Mouse (Mus musculus): Measurements from ENCODE around the gene Map4k1.

The Map4k1 gene

GRCm38 (mm10) chr7:28981651-28982273, at the start of gene Map4k1, which contains the start of gene Eif3k:
Gene Map4k1, plus strand, starts transcription at chr7:28982050.
Gene Eif3k, minus strand, starts transcription at chr7:28981864.
- DNase-seq (ENCODE audit: low spot score), result peak; percentile 99

- no peak for DNase-seq (ENCODE audit: low spot score)
These were observed 49.3 kb upstream of the Map4k1 start for GRCm38 (mm10) chr7:28932421-28933041.

- no peak for DNase-seq (ENCODE audit: low spot score)
These were observed 48.0 kb upstream of the Map4k1 start for GRCm38 (mm10) chr7:28933825-28934224.

GRCm38 (mm10) chr7:28936787-28937186, 45.1 kb upstream of the Map4k1 start:
- DNase-seq (ENCODE audit: low spot score), result no peak

GRCm38 (mm10) chr7:28938654-28939053, 43.2 kb upstream of the Map4k1 start:
- no peak for DNase-seq (ENCODE audit: low spot score)

- no peak for DNase-seq (ENCODE audit: low spot score)
These were observed 42.2 kb upstream of the Map4k1 start for GRCm38 (mm10) chr7:28939418-28940183.

GRCm38 (mm10) chr7:28941129-28941528, 40.7 kb upstream of the Map4k1 start:
- no peak for DNase-seq (ENCODE audit: low spot score)

- DNase-seq (ENCODE audit: low spot score), result no peak
These were observed 40.3 kb upstream of the Map4k1 start for GRCm38 (mm10) chr7:28941542-28941941.

GRCm38 (mm10) chr7:28943451-28944180, 38.2 kb upstream of the Map4k1 start:
- peak; percentile 54 for DNase-seq (ENCODE audit: low spot score)

GRCm38 (mm10) chr7:28944756-28945415, 37.0 kb upstream of the Map4k1 start:
- no peak for DNase-seq (ENCODE audit: low spot score)

- no peak for DNase-seq (ENCODE audit: low spot score)
These were observed 36.2 kb upstream of the Map4k1 start for GRCm38 (mm10) chr7:28945416-28946270.

- no peak for DNase-seq (ENCODE audit: low spot score)
These were observed 35.6 kb upstream of the Map4k1 start for GRCm38 (mm10) chr7:28946271-28946610.

- DNase-seq (ENCODE audit: low spot score), result no peak
These were observed 33.1 kb upstream of the Map4k1 start for GRCm38 (mm10) chr7:28948746-28949145.

- no peak for DNase-seq (ENCODE audit: low spot score)
These were observed 32.6 kb upstream of the Map4k1 start for GRCm38 (mm10) chr7:28949298-28949697.

- no peak for DNase-seq (ENCODE audit: low spot score)
These were observed 31.4 kb upstream of the Map4k1 start for GRCm38 (mm10) chr7:28950346-28951037.

GRCm38 (mm10) chr7:28951764-28952163, 30.1 kb upstream of the Map4k1 start:
- no peak for DNase-seq (ENCODE audit: low spot score)

- peak; percentile 68 for DNase-seq (ENCODE audit: low spot score)
These were observed 29.1 kb upstream of the Map4k1 start for GRCm38 (mm10) chr7:28952786-28953185.

- DNase-seq (ENCODE audit: low spot score), result no peak
These were observed 28.1 kb upstream of the Map4k1 start for GRCm38 (mm10) chr7:28953476-28954376.

- no peak for DNase-seq (ENCODE audit: low spot score)
These were observed 27.1 kb upstream of the Map4k1 start for GRCm38 (mm10) chr7:28954773-28955172.
